Mouse (Mus musculus) induced T-regulatory cell, adult 2 months (primary cell): ENCODE data around the gene Iah1.

Source experiments
- DNase-seq: peaks from one replicate; pipeline ENCODE4 v3.0.0-alpha.2; 2012; ENCODE audit warnings: low read depth

Iah1 gene

DNA sequence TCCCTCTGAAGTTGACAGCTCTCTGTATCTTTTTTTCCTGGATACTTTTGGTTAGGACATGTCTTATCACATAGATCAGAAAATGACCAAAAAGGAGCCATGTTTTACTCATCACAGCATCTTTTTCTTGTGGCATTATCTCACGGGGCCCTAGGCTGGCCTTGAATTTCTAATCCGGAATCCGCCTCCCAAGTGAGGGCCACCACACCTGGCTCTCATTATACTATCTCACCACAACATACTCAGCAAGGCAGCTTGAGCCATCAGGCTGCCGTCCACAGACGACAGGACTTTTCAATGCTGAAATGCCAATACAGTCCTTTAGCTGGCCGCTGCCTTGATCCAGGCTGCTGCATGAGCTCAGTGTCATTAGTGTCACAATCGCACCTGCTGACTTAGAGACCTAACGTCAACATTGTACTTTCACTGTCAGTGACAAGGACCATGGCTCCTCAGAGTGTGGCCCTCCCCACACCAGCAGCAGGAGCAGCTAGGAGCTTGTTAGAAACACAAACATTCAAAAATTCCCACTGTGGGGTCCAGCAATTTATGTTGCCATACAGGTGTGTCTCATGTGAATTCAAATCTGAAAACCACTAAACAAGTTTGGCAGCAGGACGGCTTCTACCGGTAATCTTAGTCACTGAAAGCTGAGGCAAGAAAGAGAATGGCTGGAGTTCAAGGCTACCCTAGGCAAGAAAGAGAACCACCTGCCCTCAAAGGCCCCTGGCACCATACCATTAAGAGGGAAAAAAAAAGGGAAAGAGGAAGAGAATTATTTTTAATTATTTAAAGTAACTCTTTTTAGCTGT, 48.6 kb downstream of the Iah1 start:
- no peak for DNase-seq

DNA sequence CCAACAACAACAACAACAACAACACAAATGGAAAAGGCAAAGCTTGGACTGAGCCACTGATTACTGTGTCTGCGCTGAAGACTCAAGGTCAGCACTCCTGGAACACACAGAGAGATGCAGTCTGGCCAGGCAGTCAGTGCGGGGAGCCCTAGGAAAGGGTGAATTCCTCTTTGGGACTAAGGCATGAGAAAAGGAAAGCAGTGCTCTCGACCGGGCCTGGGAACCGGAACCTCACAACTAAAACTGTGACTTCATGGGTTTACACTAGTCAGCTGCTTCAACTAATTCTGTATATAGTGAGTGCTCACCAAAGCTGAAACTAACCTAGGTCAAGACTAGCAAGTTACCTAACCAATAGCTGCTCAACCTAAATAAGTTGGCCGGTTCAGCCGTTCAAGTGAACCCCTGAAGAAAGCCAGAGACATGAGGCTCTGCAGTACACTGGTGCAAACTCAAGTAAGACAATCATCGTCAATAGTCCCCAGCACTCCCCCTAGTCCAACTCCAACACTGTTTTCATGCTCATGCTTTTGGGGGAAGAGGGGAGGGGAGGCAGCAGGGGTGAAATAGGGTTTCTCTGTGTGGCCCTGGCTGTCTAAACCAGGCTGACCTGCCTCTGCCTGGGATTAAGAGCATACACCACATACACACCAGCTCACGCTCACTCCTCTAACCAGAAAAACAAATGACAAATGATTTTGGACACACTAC, 52.3 kb downstream of the Iah1 start:
- no peak for DNase-seq

DNA sequence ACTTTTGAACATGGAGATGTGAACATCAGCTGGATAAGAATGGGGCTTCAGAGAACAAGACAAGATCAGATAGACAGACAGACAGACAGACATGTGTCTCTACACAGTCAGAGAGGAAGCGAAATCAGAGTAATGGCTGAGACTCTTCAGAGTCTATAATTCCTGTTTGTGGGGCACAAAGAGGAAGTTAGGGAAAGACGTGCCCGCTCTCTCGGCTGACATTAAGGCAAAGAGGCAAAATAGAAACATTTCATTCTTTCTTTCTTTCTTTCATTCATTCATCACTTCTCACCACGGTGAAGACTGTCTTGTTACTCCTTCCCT, 52.9 kb downstream of the Iah1 start:
- no peak for DNase-seq

DNA sequence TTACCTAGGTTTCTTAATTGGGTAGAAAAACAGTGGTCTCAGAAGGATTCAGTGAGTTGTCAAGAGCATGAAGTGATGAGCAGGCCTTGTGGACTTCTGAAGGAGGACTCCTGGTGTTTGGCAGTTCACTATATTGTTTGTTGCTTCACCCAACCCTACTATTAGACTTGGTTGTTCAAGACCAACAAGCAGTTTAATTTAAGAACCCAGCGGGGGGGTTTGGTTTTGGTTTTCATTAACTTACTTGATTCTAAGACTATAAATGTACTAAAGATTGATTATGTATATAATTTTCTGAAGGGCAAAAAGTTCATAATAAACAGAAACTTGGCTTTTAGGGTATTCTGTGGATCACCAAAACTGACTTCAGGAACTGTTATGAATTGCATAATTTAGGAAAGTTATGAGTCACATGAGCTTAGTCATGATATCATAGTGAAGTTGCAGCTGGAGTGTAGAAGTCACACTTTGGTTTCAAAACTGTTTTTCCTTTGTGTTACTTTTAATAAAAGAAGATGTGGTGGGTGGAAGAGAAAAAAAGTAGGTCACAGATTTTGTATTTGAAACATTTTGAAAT, 53.9 kb downstream of the Iah1 start:
- peak; percentile 46 for DNase-seq

DNA sequence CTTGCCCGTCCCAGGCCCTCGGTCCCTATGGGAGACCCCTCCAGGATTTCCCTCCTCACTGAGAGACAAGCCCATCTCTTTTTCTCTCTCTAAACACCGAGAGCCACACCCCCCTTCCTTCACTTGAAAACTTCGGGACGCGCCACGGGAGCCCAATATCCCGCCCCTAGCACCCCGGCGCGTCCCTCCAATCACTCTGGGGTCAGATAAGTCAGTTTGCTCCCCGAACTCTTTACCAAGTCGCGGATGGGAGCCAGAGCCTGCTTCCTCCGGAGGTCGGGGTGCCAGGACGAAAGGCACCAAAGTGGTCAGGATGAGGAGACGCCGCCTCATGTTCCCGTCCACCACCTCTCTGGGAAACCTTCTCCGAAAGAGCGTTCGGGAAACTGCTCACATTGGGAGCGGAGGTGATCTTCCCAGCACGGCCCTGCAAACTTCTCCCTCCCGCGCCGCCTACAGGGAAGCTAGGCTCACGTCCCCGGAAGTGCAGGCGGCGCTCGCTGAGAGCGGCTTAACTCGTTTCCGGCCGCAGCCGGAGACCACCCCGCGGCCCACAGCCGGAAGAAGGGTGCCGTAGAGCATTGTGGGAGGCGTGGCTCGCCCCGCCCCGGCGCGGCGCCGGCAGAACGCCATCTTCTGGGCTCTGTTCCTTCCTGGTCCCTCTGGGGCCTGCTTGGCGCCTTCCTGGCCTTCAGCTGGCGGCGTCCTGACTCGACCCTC, 57.1 kb downstream of the Iah1 start, which contains the start of gene Adam17:
Gene Adam17 (minus strand): TSS at position 533 of the 720 bp plus-strand sequence.
- DNase-seq: peak; percentile 97
